Mouse (Mus musculus) cerebellum, adult 11-12 months (tissue): ENCODE measurements around the gene Nop9.

ENCODE experiments used
- DNase-seq: peaks from one replicate; pipeline ENCODE4 v3.0.0; 2022

Nop9 gene

DNA sequence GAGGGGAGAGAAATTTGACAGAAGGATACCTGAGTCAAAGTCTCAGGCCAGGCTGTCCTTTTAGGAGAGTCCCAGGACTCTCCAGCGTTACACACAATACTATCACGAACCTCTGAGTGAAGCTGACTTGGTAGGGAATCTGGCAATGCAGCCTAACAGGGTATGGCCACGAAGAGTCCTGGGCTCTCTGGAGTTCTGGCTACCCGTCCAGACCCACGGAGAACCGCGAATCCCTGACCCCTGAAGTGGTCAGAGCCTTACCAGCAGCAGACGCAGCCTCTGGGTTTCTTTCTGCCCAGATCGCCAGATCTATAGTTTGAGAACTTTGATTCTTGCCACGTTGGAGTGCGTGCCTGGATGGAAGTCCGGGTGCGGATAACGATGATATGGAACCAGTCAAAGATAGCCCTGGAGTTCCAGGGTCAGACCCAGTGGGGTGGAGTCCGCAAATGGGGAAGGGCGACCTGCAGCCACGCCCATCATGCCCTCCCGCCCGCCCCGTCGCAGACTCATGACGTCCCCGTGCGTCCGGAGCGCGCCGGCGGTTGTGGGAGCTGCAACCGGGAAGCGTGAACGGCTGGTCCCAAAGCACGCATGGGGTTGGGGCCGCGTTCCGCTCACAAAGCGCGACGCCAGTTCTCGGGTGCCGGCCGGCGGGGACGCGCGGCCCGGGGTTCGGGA is at the start of gene Nop9, which contains the start of gene Dhrs1:
Gene Nop9, plus strand, starts transcription at position 514 of the 681 bp plus-strand sequence.
Gene Dhrs1, minus strand, starts transcription at position 511 of the 681 bp plus-strand sequence.
- peak; percentile 82 for DNase-seq

DNA sequence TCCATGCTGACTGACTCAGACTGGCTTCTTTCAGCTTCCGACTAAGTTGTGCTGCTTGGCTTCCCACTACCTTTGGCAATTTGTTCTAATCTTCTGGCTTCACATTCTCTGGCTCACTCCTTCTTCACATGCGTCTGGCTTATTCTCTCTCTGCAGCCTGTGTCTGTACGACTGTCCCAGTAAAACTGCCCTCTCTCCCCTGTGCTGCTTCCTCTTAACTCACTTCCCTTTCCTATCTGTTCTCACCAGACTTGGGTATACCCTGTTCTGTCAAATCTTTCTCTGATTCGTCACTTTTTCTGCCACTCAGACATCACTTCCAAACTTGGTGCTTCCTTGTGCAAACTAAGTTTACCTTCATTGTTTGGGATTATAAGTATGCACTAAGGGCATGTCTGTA is 48.3 kb upstream of the Nop9 start:
- DNase-seq: no peak

DNA sequence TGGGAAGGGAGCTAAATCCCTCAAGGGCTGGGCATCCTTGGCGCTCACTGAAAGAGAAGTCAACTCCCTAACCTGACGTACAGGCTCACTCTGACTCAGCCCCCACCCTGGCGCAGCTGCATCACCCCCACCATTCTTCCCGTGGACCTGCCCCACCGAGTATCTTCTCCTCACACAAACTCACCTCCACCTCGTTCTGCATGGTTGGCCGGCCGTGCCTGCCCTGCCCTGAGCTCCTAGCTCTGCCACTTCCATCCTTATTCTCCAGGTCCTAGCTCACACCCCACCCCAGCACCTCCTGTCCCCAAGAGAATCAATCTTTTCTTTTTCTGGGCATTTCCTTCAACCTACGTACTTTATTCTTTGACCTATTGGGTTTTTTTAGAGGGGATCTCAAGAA is 44.4 kb upstream of the Nop9 start:
- no peak for DNase-seq

DNA sequence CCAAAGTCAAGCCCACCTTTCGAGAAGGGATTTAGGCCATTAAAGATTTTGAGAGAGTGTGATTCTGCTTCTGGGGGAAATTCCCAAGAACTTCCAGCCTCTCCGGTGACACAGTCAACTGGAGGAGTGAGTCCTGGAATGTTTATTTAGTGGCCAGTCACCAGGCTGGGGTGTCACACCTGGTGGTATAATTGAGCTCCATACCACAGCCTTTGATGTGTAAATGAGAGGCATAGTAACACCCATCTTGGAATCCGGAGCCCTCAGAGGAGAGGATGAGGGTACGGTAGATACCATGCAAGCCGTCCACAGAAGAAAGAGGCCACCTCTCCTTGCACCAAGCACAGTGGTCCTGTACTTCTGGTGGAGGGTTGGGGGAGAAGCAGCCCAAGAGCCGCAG is 42.7 kb upstream of the Nop9 start:
- DNase-seq: no peak

GRCm38 (mm10) chr14:55706051-55706600 is 39.4 kb upstream of the Nop9 start:
- DNase-seq: no peak

DNA sequence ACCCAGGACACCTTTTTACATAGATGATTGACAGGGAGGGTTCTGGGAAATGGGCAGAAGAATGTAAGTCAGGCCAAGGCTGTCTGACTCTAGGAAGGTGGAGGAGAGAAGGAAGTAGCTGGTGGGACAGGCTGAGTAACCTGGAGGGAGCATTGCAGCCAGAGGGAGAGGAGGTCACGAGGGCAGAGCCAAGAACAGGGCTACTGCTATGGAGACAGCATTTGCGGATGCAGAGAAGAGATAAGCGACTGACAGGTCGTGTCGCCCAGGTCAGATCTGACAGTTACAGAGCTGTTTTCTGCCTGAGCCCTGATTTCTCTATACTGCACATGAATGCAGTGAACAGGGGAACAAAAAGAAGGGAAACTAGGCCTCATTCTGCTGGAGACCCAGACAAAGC is 38.1 kb upstream of the Nop9 start:
- DNase-seq: no peak

DNA sequence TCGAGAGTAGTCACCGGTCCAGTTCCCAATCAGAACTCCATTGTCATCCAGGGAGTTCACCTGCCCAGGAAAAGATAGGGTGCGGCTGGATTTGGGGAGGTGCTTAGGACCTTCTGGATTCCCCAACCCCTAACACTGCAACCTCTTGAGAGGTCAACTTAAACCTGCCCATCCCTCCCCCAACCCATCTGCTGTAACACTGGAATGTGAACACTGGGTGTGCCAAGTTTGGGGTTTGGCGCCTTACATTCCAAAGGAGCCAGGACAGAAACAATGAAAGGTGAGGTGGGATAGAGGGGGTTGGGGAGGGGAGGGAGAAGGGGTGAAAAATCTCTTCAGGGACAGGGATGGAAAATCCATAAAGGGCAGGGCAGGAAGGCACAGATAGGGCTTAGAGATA is 36.0 kb upstream of the Nop9 start:
- no peak for DNase-seq

DNA sequence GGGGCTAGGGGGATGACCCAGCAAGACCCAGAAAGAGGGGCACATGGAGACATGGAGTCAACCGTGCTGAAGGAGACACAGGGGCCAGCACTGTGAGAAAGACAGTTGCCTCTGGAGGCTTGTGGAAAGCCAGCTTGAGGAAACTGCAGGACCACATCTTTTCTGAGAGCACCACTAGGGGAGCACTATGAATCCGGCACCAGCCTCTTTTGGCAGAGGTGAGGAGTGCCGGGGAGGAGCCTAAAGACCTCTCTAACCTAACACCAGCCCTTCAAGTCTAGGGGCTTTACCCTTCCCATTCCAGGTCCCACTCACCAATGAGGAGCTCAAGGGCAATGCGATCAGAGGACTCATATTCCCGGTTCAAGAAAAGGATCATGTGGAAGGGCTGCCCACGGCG is 33.7 kb upstream of the Nop9 start:
- no peak for DNase-seq

- no peak for DNase-seq
These were observed 32.3 kb upstream of the Nop9 start for GRCm38 (mm10) chr14:55713007-55713728.

GRCm38 (mm10) chr14:55713729-55714122 is 31.8 kb upstream of the Nop9 start, which contains the start of gene Tgm1:
Tgm1 (minus strand) TSS chr14:55713926.
- no peak for DNase-seq

DNA sequence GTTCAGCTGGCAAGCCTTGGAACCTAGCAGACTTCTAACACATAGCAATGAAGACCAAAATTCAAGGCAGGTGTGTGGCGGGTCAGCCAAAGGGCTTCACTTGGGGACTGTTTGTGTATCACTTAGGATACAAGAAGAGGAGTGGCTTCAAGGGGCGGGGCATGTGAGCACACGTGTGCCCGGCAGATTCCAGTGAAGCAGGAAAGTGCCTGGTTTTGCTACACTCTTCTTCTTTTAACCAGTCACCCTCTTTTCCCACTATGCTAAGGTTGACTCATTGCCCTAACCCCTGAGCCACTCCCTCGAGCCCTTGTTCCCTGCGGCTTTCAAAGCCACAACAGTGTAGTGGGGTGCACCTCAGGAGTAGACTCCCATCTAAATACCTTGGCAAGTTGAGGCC is 30.6 kb upstream of the Nop9 start:
- DNase-seq: no peak

GRCm38 (mm10) chr14:55716271-55716670 is 29.2 kb upstream of the Nop9 start:
- no peak for DNase-seq

- DNase-seq: no peak
These were observed 28.6 kb upstream of the Nop9 start for GRCm38 (mm10) chr14:55716884-55717283.

DNA sequence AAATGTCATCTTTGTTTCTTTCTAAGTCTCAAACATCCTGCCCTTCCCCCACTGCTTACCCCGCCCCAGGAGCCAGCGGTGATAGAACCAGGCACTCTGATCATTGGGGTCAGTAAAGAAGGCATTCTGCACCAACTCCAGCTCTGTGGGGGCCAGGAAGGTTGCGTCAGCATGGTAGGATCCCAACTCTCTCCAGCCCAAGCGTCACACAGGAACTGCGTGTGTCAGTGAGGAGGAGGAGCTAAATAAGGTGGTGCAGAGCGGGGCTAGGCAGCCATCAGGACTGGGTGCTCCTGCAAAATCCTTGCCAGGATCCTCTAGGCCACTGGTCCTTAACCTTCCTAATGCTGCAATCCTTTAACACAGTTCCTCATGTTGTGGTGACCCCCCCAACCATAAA is 25.8 kb upstream of the Nop9 start:
- no peak for DNase-seq

GRCm38 (mm10) chr14:55720666-55721065 is 24.8 kb upstream of the Nop9 start:
- peak; percentile 30 for DNase-seq

GRCm38 (mm10) chr14:55721076-55721475 is 24.4 kb upstream of the Nop9 start:
- DNase-seq: peak; percentile 31

- peak; percentile 93 for DNase-seq
These were observed 23.6 kb upstream of the Nop9 start, which contains the start of gene Rabggta for GRCm38 (mm10) chr14:55721700-55722437. Rabggta (minus strand) TSS chr14:55722263.

DNA sequence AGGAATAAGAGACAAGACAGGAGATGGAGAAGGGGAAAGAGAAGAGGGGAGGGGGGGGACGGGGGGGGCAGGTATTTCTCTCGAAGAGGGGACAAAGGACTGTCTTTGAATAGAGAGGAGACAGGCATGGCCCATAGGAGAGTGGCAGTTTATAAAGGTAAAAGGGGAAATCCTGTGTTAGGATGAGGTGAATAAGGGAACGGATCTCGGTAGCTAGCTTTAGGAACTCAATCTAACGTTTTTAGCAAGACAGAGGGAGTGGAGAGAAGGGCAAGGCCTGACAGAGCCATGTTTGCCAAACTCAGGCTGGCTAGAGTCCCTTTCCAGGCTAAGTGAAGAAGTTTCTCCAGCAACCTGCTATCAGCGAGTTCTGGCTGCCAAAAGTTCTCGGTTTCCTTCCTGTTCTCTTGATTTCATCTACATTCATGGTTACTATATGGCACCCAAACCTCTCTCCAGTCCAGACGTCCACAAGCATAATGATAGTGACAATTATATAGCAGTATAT is 23.0 kb upstream of the Nop9 start:
- DNase-seq: no peak

DNA sequence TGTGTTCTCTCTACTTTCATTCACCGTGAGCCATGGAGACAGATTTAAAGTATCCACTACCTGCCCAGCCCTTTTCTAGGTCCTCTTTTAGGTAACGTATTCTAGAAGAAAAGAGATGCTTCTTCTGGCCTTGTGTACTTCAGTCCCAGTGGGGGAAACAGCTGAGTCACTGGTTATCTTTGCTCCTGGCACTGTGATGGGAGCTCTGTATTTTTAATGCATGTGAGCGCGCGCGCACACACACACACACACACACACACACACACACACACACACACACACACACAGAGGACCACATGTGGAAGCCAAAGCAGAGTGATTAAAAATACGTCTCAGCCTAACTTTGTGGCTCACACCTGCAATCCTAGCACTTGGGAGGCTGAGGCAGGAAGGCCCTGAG is 22.1 kb upstream of the Nop9 start:
- DNase-seq: no peak

GRCm38 (mm10) chr14:55724411-55724871 is 21.1 kb upstream of the Nop9 start:
- DNase-seq: no peak

- no peak for DNase-seq
These were observed 19.2 kb upstream of the Nop9 start for GRCm38 (mm10) chr14:55726261-55726660.

GRCm38 (mm10) chr14:55727889-55728685 is 17.4 kb upstream of the Nop9 start:
- DNase-seq: no peak
